Mouse (Mus musculus): ENCODE results near the gene Ppp6r1. TPM values are rescaled to one million over a fixed set of nuclear protein-coding genes. Genes with fewer than 3 reads are reported as not detected.

The Ppp6r1 gene
- polyA plus RNA-seq, 1 experiment from 2014 or later: 4.3 TPM

DNA sequence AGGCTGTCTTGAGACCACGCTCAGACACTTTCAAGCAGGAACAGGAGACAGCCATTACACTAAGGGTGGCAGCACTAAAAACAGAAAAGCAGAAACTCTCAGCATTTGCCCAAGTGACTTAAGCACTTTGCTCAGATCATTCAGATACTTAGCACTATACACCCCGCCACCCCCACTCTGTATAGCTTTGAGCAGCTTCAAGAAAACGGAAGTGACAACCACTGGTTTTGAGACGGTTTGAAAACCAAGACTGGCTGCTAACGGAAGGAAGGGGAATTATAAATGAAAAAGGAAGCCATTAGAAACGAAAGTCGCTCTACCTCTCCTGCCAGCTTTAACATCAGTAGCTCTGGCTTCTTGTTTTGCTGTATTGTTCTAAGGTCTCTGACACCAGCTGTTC lies 5.0 kb downstream of the Ppp6r1 start:
- Histone ChIP-seq H3K4me3 (ENCODE audit: low read length) (no peak overlapping the region), H3K36me3 (ENCODE audit: control insufficient read depth, insufficient read depth, low read length) (no peaks in the 10 kb centered on the region), H3K4me2 (ENCODE audit: low read length) (no peak overlapping the region), H3K27ac (ENCODE audit: low read depth, low read length) (no peak overlapping the region), H3K27me3 (replicated peaks; ENCODE audit: control insufficient read depth, insufficient read depth, low read length) (no peaks in the 10 kb centered on the region), H3K9ac (ENCODE audit: low read depth, low read length) (no peak overlapping the region), H3K9me3 (ENCODE audit: control insufficient read depth, low read length) (no peaks in the 10 kb centered on the region), H3K4me1 (ENCODE audit: control insufficient read depth, insufficient read depth, low read depth, low read length) (peaks cover 27% of the 10 kb centered on the region)
- 87% methylated on average over 7 of the region's 7 CpGs for WGBS
- ATAC-seq: no peak

GRCm38 (mm10) chr7:4653351-4653750 lies 5.5 kb downstream of the Ppp6r1 start:
- 91% methylated on average over 5 of the region's 5 CpGs for WGBS
- Histone ChIP-seq H3K27me3 (replicated peaks; ENCODE audit: control insufficient read depth, insufficient read depth, low read length) (no peaks in the 10 kb centered on the region), H3K9ac (ENCODE audit: low read depth, low read length) (no peak overlapping the region)

GRCm38 (mm10) chr7:4652726-4653125 lies 6.1 kb downstream of the Ppp6r1 start:
- H3K36me3 ChIP-seq (ENCODE audit: control insufficient read depth, insufficient read depth, low read length): no peaks in the 10 kb centered on the region
- 95% methylated on average over 5 of the region's 5 CpGs for WGBS
- peaks cover 23% of the 10 kb centered on the region for H3K4me1 ChIP-seq (ENCODE audit: control insufficient read depth, insufficient read depth, low read depth, low read length)

More at GRCm38 (mm10) chr7:4653351-4653750, 5.5 kb downstream of the Ppp6r1 start:
- Histone ChIP-seq H3K27ac (ENCODE audit: low read depth, low read length) (no peak overlapping the region), H3K4me2 (ENCODE audit: low read length) (no peak overlapping the region), H3K4me1 (ENCODE audit: control insufficient read depth, insufficient read depth, low read depth, low read length) (peaks cover 27% of the 10 kb centered on the region), H3K36me3 (ENCODE audit: control insufficient read depth, insufficient read depth, low read length) (no peaks in the 10 kb centered on the region), H3K4me3 (ENCODE audit: low read length) (no peak overlapping the region), H3K9me3 (ENCODE audit: control insufficient read depth, low read length) (no peaks in the 10 kb centered on the region)
- ATAC-seq: no peak

DNA sequence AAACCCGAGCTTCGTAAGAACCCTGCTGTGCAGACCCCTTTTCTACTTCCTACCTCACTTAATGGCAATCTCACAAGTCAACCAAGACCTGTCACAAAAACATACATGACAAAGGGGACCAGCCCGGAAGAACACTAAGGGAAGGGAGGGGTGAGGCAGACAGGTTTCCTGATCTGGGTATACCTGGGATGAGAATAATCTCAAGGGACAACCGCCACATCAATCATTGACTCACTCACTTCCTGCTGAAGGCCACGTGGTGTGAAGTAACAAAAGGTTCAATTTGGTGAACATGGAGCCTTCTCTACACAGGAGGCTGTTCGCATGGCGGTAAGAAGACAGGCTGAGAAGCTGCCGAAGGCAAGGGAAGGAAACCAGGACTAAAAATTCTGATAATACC lies 7.2 kb downstream of the Ppp6r1 start:
- no peak for ATAC-seq

More at GRCm38 (mm10) chr7:4652726-4653125, 6.1 kb downstream of the Ppp6r1 start:
- Histone ChIP-seq H3K4me2 (ENCODE audit: low read length) (no peak overlapping the region), H3K9ac (ENCODE audit: low read depth, low read length) (no peak overlapping the region), H3K27ac (ENCODE audit: low read depth, low read length) (no peak overlapping the region), H3K9me3 (ENCODE audit: control insufficient read depth, low read length) (no peaks in the 10 kb centered on the region), H3K27me3 (replicated peaks; ENCODE audit: control insufficient read depth, insufficient read depth, low read length) (no peaks in the 10 kb centered on the region), H3K4me3 (ENCODE audit: low read length) (no peak overlapping the region)
- no peak for ATAC-seq

DNA sequence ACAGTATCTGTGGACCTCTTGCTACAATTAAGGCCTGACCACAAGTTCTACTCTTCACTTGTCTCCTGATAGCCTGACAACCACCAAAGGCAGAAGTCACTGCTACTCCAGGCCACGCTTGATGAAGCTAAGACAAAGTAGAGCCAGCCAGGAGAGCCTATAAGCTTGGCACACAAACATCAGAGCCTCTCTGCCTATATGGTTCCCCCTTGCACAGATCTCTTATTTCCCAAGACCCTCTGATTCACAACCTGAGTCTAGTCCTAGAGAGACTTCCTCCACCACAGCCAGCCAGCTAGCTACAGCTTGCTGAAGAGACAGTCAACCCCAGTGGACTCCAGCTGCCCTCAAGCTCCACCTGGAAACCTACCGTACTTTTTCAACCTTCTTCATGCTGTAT lies 10.8 kb downstream of the Ppp6r1 start:
- no peaks in the 10 kb centered on the region for H3K27me3 ChIP-seq (replicated peaks; ENCODE audit: control insufficient read depth, insufficient read depth, low read length)
- no peak overlapping the region for H3K27ac ChIP-seq (ENCODE audit: low read depth, low read length)
- no peak overlapping the region for H3K4me2 ChIP-seq (ENCODE audit: low read length)
- WGBS: 97% methylated on average over 2 of the region's 2 CpGs
- peaks cover 10% of the 10 kb centered on the region for H3K36me3 ChIP-seq (ENCODE audit: control insufficient read depth, insufficient read depth, low read length)
- ATAC-seq: no peak
- H3K9me3 ChIP-seq (ENCODE audit: control insufficient read depth, low read length): no peaks in the 10 kb centered on the region
- H3K4me3 ChIP-seq (ENCODE audit: low read length): no peak overlapping the region
- no peaks in the 10 kb centered on the region; the same call in 1 of the 2 replicates for H3K4me1 ChIP-seq (ENCODE audit: control insufficient read depth, insufficient read depth, low read depth, low read length)
- no peak overlapping the region for H3K9ac ChIP-seq (ENCODE audit: low read depth, low read length)

More for the DNA sequence above, 7.2 kb downstream of the Ppp6r1 start:
- H3K4me1 ChIP-seq (ENCODE audit: control insufficient read depth, insufficient read depth, low read depth, low read length): peaks cover 12% of the 10 kb centered on the region
- H3K4me3 ChIP-seq (ENCODE audit: low read length): no peak overlapping the region
- WGBS: 81% methylated on average over 8 of the region's 8 CpGs
- H3K36me3 ChIP-seq (ENCODE audit: control insufficient read depth, insufficient read depth, low read length): no peaks in the 10 kb centered on the region
- no peak overlapping the region for H3K27ac ChIP-seq (ENCODE audit: low read depth, low read length)
- H3K9ac ChIP-seq (ENCODE audit: low read depth, low read length): no peak overlapping the region
- H3K4me2 ChIP-seq (ENCODE audit: low read length): no peak overlapping the region
- no peaks in the 10 kb centered on the region for H3K27me3 ChIP-seq (replicated peaks; ENCODE audit: control insufficient read depth, insufficient read depth, low read length)
- H3K9me3 ChIP-seq (ENCODE audit: control insufficient read depth, low read length): no peaks in the 10 kb centered on the region

DNA sequence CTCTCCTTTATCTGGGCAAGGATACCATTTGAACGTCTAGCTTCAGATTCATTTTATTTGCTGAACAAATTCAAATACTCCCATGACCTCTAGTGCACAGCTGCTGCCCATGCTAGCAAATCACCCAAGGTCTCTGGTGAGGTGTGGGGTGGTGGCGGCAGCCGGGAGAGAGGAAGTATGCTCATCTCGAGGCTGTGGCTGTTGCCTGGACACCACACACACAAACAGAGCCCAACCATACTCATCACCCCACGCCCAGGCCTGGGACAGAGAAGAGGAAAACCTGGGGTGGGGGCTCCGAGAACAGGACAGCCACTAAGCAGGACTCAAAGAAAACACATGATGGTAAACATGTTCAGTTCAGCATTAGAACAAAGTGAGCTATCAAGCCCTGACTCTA lies 11.5 kb downstream of the Ppp6r1 start:
- Histone ChIP-seq H3K9me3 (ENCODE audit: control insufficient read depth, low read length) (no peaks in the 10 kb centered on the region), H3K4me1 (ENCODE audit: control insufficient read depth, insufficient read depth, low read depth, low read length) (no peaks in the 10 kb centered on the region; the same call in 1 of the 2 replicates), H3K27ac (ENCODE audit: low read depth, low read length) (no peak overlapping the region), H3K9ac (ENCODE audit: low read depth, low read length) (no peak overlapping the region), H3K36me3 (ENCODE audit: control insufficient read depth, insufficient read depth, low read length) (peaks cover 15% of the 10 kb centered on the region), H3K27me3 (replicated peaks; ENCODE audit: control insufficient read depth, insufficient read depth, low read length) (no peaks in the 10 kb centered on the region), H3K4me3 (ENCODE audit: low read length) (no peak overlapping the region), H3K4me2 (ENCODE audit: low read length) (no peak overlapping the region)
- ATAC-seq: no peak
- 77% methylated on average over 6 of the region's 6 CpGs for WGBS

- WGBS: 87% methylated on average over 3 of the region's 3 CpGs
- ATAC-seq: no peak
- no peak overlapping the region for H3K4me3 ChIP-seq (ENCODE audit: low read length)
- H3K4me2 ChIP-seq (ENCODE audit: low read length): no peak overlapping the region
- no peaks in the 10 kb centered on the region for H3K27me3 ChIP-seq (replicated peaks; ENCODE audit: control insufficient read depth, insufficient read depth, low read length)
- peaks cover 19% of the 10 kb centered on the region for H3K36me3 ChIP-seq (ENCODE audit: control insufficient read depth, insufficient read depth, low read length)
- no peak overlapping the region for H3K9ac ChIP-seq (ENCODE audit: low read depth, low read length)
- no peaks in the 10 kb centered on the region for H3K4me1 ChIP-seq (ENCODE audit: control insufficient read depth, insufficient read depth, low read depth, low read length)
- H3K27ac ChIP-seq (ENCODE audit: low read depth, low read length): no peak overlapping the region
- H3K9me3 ChIP-seq (ENCODE audit: control insufficient read depth, low read length): no peaks in the 10 kb centered on the region
These were observed 12.0 kb downstream of the Ppp6r1 start for GRCm38 (mm10) chr7:4646806-4647205.

- Histone ChIP-seq H3K36me3 (ENCODE audit: control insufficient read depth, insufficient read depth, low read length) (peaks cover 41% of the 10 kb centered on the region), H3K4me1 (ENCODE audit: control insufficient read depth, insufficient read depth, low read depth, low read length) (no peaks in the 10 kb centered on the region), H3K4me3 (ENCODE audit: low read length) (no peak overlapping the region), H3K9ac (ENCODE audit: low read depth, low read length) (no peak overlapping the region), H3K27me3 (replicated peaks; ENCODE audit: control insufficient read depth, insufficient read depth, low read length) (no peaks in the 10 kb centered on the region), H3K9me3 (ENCODE audit: control insufficient read depth, low read length) (no peaks in the 10 kb centered on the region), H3K4me2 (ENCODE audit: low read length) (no peak overlapping the region), H3K27ac (ENCODE audit: low read depth, low read length) (no peak overlapping the region)
- 96% methylated on average over 6 of the region's 6 CpGs for WGBS
- no peak for ATAC-seq
These were observed 15.6 kb downstream of the Ppp6r1 start for GRCm38 (mm10) chr7:4643225-4643624.

GRCm38 (mm10) chr7:4641956-4642355 lies 16.9 kb downstream of the Ppp6r1 start:
- no peaks in the 10 kb centered on the region for H3K4me1 ChIP-seq (ENCODE audit: control insufficient read depth, insufficient read depth, low read depth, low read length)
- 88% methylated on average over 7 of the region's 7 CpGs for WGBS
- no peaks in the 10 kb centered on the region for H3K27me3 ChIP-seq (replicated peaks; ENCODE audit: control insufficient read depth, insufficient read depth, low read length)
- no peaks in the 10 kb centered on the region for H3K9me3 ChIP-seq (ENCODE audit: control insufficient read depth, low read length)
- peaks cover 43% of the 10 kb centered on the region for H3K36me3 ChIP-seq (ENCODE audit: control insufficient read depth, insufficient read depth, low read length)
- no peak for ATAC-seq
- H3K9ac ChIP-seq (ENCODE audit: low read depth, low read length): no peak overlapping the region
- no peak overlapping the region for H3K4me2 ChIP-seq (ENCODE audit: low read length)
- H3K27ac ChIP-seq (ENCODE audit: low read depth, low read length): no peak overlapping the region
- H3K4me3 ChIP-seq (ENCODE audit: low read length): no peak overlapping the region

- peaks cover 41% of the 10 kb centered on the region for H3K36me3 ChIP-seq (ENCODE audit: control insufficient read depth, insufficient read depth, low read length)
- no peak overlapping the region for H3K4me3 ChIP-seq (ENCODE audit: low read length)
- WGBS: 83% methylated on average over 9 of the region's 11 CpGs
- ATAC-seq: no peak
- H3K27ac ChIP-seq (ENCODE audit: low read depth, low read length): no peak overlapping the region
- no peaks in the 10 kb centered on the region for H3K4me1 ChIP-seq (ENCODE audit: control insufficient read depth, insufficient read depth, low read depth, low read length)
- H3K4me2 ChIP-seq (ENCODE audit: low read length): no peak overlapping the region
- no peak overlapping the region for H3K9ac ChIP-seq (ENCODE audit: low read depth, low read length)
- no peaks in the 10 kb centered on the region for H3K27me3 ChIP-seq (replicated peaks; ENCODE audit: control insufficient read depth, insufficient read depth, low read length)
- H3K9me3 ChIP-seq (ENCODE audit: control insufficient read depth, low read length): no peaks in the 10 kb centered on the region
These were observed 17.7 kb downstream of the Ppp6r1 start for GRCm38 (mm10) chr7:4641155-4641554.

Measured in hindbrain, embryonic 16.5 days (tissue).